In the genomic region with DNA sequence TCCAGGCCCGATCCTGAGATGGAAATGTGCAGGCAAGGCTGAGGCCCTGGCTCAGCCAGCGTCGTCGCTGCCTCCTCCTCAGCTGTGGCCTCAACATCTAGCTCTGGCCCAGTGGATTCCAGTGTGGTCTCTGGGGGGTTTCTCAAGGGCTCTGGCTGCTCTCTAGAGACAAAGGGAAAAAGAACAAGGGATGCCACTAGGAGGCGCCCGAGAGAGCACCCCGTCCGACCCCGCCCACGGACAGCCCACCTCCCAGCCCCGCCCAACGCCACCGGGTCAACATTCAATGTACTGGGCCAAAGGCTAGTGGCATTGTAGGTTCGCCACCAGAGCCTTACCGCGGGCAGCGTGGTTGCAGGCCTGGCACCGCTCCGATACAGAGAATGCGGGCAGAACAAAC, we compare ENCODE assay signal across 8 mouse cellular contexts. TPM values are rescaled to one million over a fixed set of nuclear protein-coding genes. Genes with fewer than 3 reads are reported as not detected.
A peak's percentile ranks its signal among the peaks of the same experiment; 100 is the strongest.
DNase-seq lines count a peak whose midpoint lies in the region; ATAC-seq and TF ChIP-seq lines count a peak whose summit lies in the region.

No protein-coding gene starts in this region.

- no peak overlapping the region for H3K27ac ChIP-seq in bone marrow, adult 2 months (ENCODE audit: control insufficient read depth, insufficient read depth, low read depth, low read length, poor library complexity)
- H3K27ac ChIP-seq in forebrain, postnatal 0 days (ENCODE audit: low read depth, low read length), result no peak overlapping the region
- H3K27ac ChIP-seq in lung, embryonic 14.5 days (ENCODE audit: low read depth), result no peak overlapping the region

- intact Hi-C loops in left cerebral cortex, postnatal 4 days (cut with DNase I), result no loop called here

- H3K4me3 ChIP-seq in bone marrow, adult 2 months (replicated peaks; ENCODE audit: control insufficient read depth, low read depth, low read length), result no peak overlapping the region
- H3K4me3 ChIP-seq in forebrain, postnatal 0 days (ENCODE audit: low read depth, low read length), result no peak overlapping the region
- no peak overlapping the region for H3K4me3 ChIP-seq in lung, embryonic 14.5 days (ENCODE audit: low read depth, low read length)

- peak; percentile 44 for TF ChIP-seq CTCF in bone marrow, adult 2 months (IDR thresholded peaks at IDR 0.05; ENCODE audit: control insufficient read depth, insufficient read depth, low read length)
- peak; percentile 59 for TF ChIP-seq CTCF in forebrain, postnatal 0 days (IDR thresholded peaks at IDR 0.05; ENCODE audit: low read depth)
- peak; percentile 65 for TF ChIP-seq CTCF in lung, embryonic 14.5 days (IDR thresholded peaks at IDR 0.05; ENCODE audit: low read depth)

- H3K36me3 ChIP-seq in forebrain, postnatal 0 days (ENCODE audit: insufficient read depth), result peaks cover 83% of the 10 kb centered on the region
- peaks cover 99% of the 10 kb centered on the region for H3K36me3 ChIP-seq in lung, embryonic 14.5 days (ENCODE audit: insufficient read depth)

- H3K9me3 ChIP-seq in forebrain, postnatal 0 days (ENCODE audit: low read length), result no peaks in the 10 kb centered on the region
- H3K9me3 ChIP-seq in lung, embryonic 14.5 days (ENCODE audit: low read depth, low read length), result no peaks in the 10 kb centered on the region

- no peaks in the 10 kb centered on the region for H3K27me3 ChIP-seq in forebrain, postnatal 0 days (ENCODE audit: insufficient read depth, low read length)
- H3K27me3 ChIP-seq in lung, embryonic 14.5 days (ENCODE audit: insufficient read depth, low read length), result no peaks in the 10 kb centered on the region

- peak; percentile 57 for ATAC-seq in forebrain, postnatal 0 days
- ATAC-seq in lung, embryonic 14.5 days (ENCODE audit: insufficient read depth), result 0 out of 2 replicates have a peak, but pooled peaks have one; percentile 19

- H3K4me2 ChIP-seq in forebrain, postnatal 0 days (ENCODE audit: low read depth), result no peak overlapping the region
- no peak overlapping the region for H3K4me2 ChIP-seq in lung, embryonic 14.5 days

- TF ChIP-seq POLR2A in bone marrow, adult 2 months (IDR thresholded peaks at IDR 0.05; ENCODE audit: borderline replicate concordance, control insufficient read depth, low read depth, low read length), result no peak

- WGBS in bone marrow, adult 2 months, result 29% methylated on average over 20 of the region's 20 CpGs
- WGBS in forebrain, postnatal 0 days, result 20% methylated on average over 20 of the region's 20 CpGs
- 23% methylated on average over 20 of the region's 20 CpGs for WGBS in lung, embryonic 14.5 days

- H3K4me1 ChIP-seq in bone marrow, adult 2 months (ENCODE audit: control insufficient read depth, insufficient read depth, low read length), result no peaks in the 10 kb centered on the region; the same call in 1 of the 2 replicates
- H3K4me1 ChIP-seq in forebrain, postnatal 0 days (ENCODE audit: insufficient read depth), result no peaks in the 10 kb centered on the region
- no peaks in the 10 kb centered on the region for H3K4me1 ChIP-seq in lung, embryonic 14.5 days (ENCODE audit: insufficient read depth)

- DNase-seq in left cerebral cortex, postnatal 4 days, result peak; percentile 75
- no peak for DNase-seq in left cerebral cortex, adult 11 months (ENCODE audit: low spot score)
- DNase-seq in forebrain, postnatal 0 days, result peak; percentile 62
- DNase-seq in kidney, adult 11 months, result peak; percentile 48
- peak; percentile 80 for DNase-seq in lung, embryonic 14.5 days
- DNase-seq in ovary, postnatal 36 days (ENCODE audit: low spot score), result peak; percentile 72
- peak; percentile 73 for DNase-seq in urinary bladder, postnatal 25 days (ENCODE audit: low spot score)

- H3K9ac ChIP-seq in forebrain, postnatal 0 days, result no peak overlapping the region
- H3K9ac ChIP-seq in lung, embryonic 14.5 days, result no peak overlapping the region

RNA-seq across cellular contexts. Expression of gene Relt, which starts 16.3 kb away (rescaled TPM):
- total RNA-seq in left cerebral cortex, postnatal 4 days (2021), result 1 to 10 TPM; 6.3 to 7.4 TPM
- polyA plus RNA-seq in bone marrow, adult 2 months (2011; ENCODE audit: insufficient read depth, insufficient read length, low replicate concordance, missing spikeins), result 22.5 and 46.1 TPM in 2 replicates
- 7.5 and 8.3 TPM in 2 replicates for total RNA-seq in forebrain, postnatal 0 days (2014; rRNA removed)
- 4.4 and 5.1 TPM in 2 replicates for polyA plus RNA-seq in forebrain, postnatal 0 days (2015; fragmentation: Nextera tagmentation; extraction: Ambion mirVana)
- polyA plus RNA-seq in lung, embryonic 14.5 days (2014; fragmentation: Nextera tagmentation; extraction: Ambion mirVana), result 3.8 and 4.1 TPM in 2 replicates

RNA-seq across cellular contexts. Expression of gene Arhgef17, which starts 52.3 kb away (rescaled TPM):
- 10 to 100 TPM; 44.2 to 45.3 TPM for total RNA-seq in left cerebral cortex, postnatal 4 days (2021)
- polyA plus RNA-seq in bone marrow, adult 2 months (2011; ENCODE audit: insufficient read depth, insufficient read length, low replicate concordance, missing spikeins), result 2.6 and 8.9 TPM in 2 replicates
- 47.9 and 52.7 TPM in 2 replicates for total RNA-seq in forebrain, postnatal 0 days (2014; rRNA removed)
- polyA plus RNA-seq in forebrain, postnatal 0 days (2015; fragmentation: Nextera tagmentation; extraction: Ambion mirVana), result 9.8 and 12.5 TPM in 2 replicates
- polyA plus RNA-seq in lung, embryonic 14.5 days (2014; fragmentation: Nextera tagmentation; extraction: Ambion mirVana), result 18.5 and 22.5 TPM in 2 replicates
